Mouse (Mus musculus) heart, embryonic 10.5 days (tissue): ENCODE measurements around the gene Slc24a2. TPM values are rescaled to one million over a fixed set of nuclear protein-coding genes. Genes with fewer than 3 reads are reported as not detected.

ENCODE experiments used
- DNase-seq: peaks from one replicate; pipeline ENCODE4 v3.0.0-alpha.2; 2017; ENCODE audit warnings: low spot score
- H3K27ac ChIP-seq: fragments of 300-500 bp; sonication (generic); 2 replicates; pipeline ENCODE4 v1.5.1; 2016; ENCODE audit warnings: mild to moderate bottlenecking
- H3K27me3 ChIP-seq: fragments of 300-500 bp; sonication (generic); 2 replicates; pipeline ENCODE4 v1.6.1; 2016; ENCODE audit warnings: mild to moderate bottlenecking; ENCODE audit not compliant: poor library complexity, insufficient read depth, severe bottlenecking
- H3K36me3 ChIP-seq: fragments of 300-500 bp; sonication (generic); 2 replicates; pipeline ENCODE4 v1.6.1; 2016; ENCODE audit warnings: mild to moderate bottlenecking, moderate library complexity
- H3K4me1 ChIP-seq: fragments of 300-500 bp; sonication (generic); 2 replicates; pipeline ENCODE4 v1.6.1; 2016; ENCODE audit warnings: mild to moderate bottlenecking
- H3K4me3 ChIP-seq: fragments of 300-500 bp; sonication (generic); 2 replicates; pipeline ENCODE4 v1.5.1; 2016; ENCODE audit warnings: mild to moderate bottlenecking, moderate library complexity
- H3K9me3 ChIP-seq: fragments of 300-500 bp; sonication (generic); 2 replicates; pipeline ENCODE4 v1.6.1; 2016; ENCODE audit warnings: mild to moderate bottlenecking, moderate library complexity
- WGBS: fragments of 180-500 bp; shearing (Covaris S2); methylation state at CpG from one replicate; pipeline ENCODE4 v1.1.7; 2016; 5-methylcytosine and 5-hydroxymethylcytosine counted together
- polyA plus RNA-seq: library from polyadenylated mRNA; unstranded; fragments of >200 nt; fragmentation: Nextera tagmentation; extraction: Ambion mirVana; gene quantifications from 2 replicates; pipeline ENCODE4 v1.2.1, GENCODE M21; 2016

Slc24a2 gene
- polyA plus RNA-seq, 1 experiment from 2014 or later: 5.0 TPM

- WGBS: 87% methylated on average over 5 of the region's 5 CpGs
Observed at GRCm38 (mm10) chr4:87096186-87096585, 134.1 kb downstream of the Slc24a2 start.

GRCm38 (mm10) chr4:87093612-87094011 is 136.7 kb downstream of the Slc24a2 start:
- no peaks in the 10 kb centered on the region for H3K4me1 ChIP-seq
- H3K36me3 ChIP-seq: no peaks in the 10 kb centered on the region
- no peaks in the 10 kb centered on the region for H3K9me3 ChIP-seq
- H3K27me3 ChIP-seq: no peaks in the 10 kb centered on the region
- no peak overlapping the region for H3K4me3 ChIP-seq
- no peak overlapping the region for H3K27ac ChIP-seq
- no peak for DNase-seq
- 89% methylated on average over 3 of the region's 3 CpGs for WGBS

More at GRCm38 (mm10) chr4:87096186-87096585, 134.1 kb downstream of the Slc24a2 start:
- Histone ChIP-seq H3K27me3 (no peaks in the 10 kb centered on the region), H3K4me3 (no peak overlapping the region), H3K4me1 (peaks cover 6% of the 10 kb centered on the region), H3K27ac (no peak overlapping the region), H3K9me3 (no peaks in the 10 kb centered on the region), H3K36me3 (no peaks in the 10 kb centered on the region)
- DNase-seq: no peak

GRCm38 (mm10) chr4:87090841-87091240 is 139.4 kb downstream of the Slc24a2 start:
- DNase-seq: no peak
- no peaks in the 10 kb centered on the region for H3K9me3 ChIP-seq
- H3K27me3 ChIP-seq: no peaks in the 10 kb centered on the region
- no peaks in the 10 kb centered on the region for H3K36me3 ChIP-seq
- no peak overlapping the region for H3K27ac ChIP-seq
- no peak overlapping the region for H3K4me3 ChIP-seq
- peaks cover 6% of the 10 kb centered on the region; the same call in 1 of the 2 replicates for H3K4me1 ChIP-seq

GRCm38 (mm10) chr4:87088713-87089112 is 141.6 kb downstream of the Slc24a2 start:
- H3K9me3 ChIP-seq: no peaks in the 10 kb centered on the region
- 70% methylated on average over 6 of the region's 6 CpGs for WGBS
- no peaks in the 10 kb centered on the region for H3K36me3 ChIP-seq
- no peak overlapping the region for H3K27ac ChIP-seq
- H3K4me3 ChIP-seq: no peak overlapping the region
- no peaks in the 10 kb centered on the region for H3K27me3 ChIP-seq
- peaks cover 6% of the 10 kb centered on the region; the same call in 1 of the 2 replicates for H3K4me1 ChIP-seq
- DNase-seq: no peak

GRCm38 (mm10) chr4:87087597-87087996 is 142.7 kb downstream of the Slc24a2 start:
- H3K27me3 ChIP-seq: no peaks in the 10 kb centered on the region
- no peak for DNase-seq
- no peaks in the 10 kb centered on the region for H3K36me3 ChIP-seq
- H3K4me1 ChIP-seq: peaks cover 6% of the 10 kb centered on the region; the same call in 1 of the 2 replicates
- no peak overlapping the region for H3K27ac ChIP-seq
- WGBS: 87% methylated on average over 5 of the region's 5 CpGs
- H3K4me3 ChIP-seq: no peak overlapping the region
- H3K9me3 ChIP-seq: no peaks in the 10 kb centered on the region

GRCm38 (mm10) chr4:87086933-87087577 is 143.2 kb downstream of the Slc24a2 start:
- WGBS: 63% methylated on average over 11 of the region's 11 CpGs
- no peaks in the 10 kb centered on the region for H3K9me3 ChIP-seq
- no peak overlapping the region for H3K27ac ChIP-seq
- no peaks in the 10 kb centered on the region for H3K36me3 ChIP-seq
- no peak for DNase-seq
- H3K4me3 ChIP-seq: no peak overlapping the region
- no peaks in the 10 kb centered on the region for H3K27me3 ChIP-seq
- peaks cover 6% of the 10 kb centered on the region; the same call in 1 of the 2 replicates for H3K4me1 ChIP-seq

- H3K4me1 ChIP-seq: 0 out of 2 replicates have a peak, but pooled peaks cover 5% of the 10 kb centered on the region
- no peaks in the 10 kb centered on the region for H3K36me3 ChIP-seq
- no peaks in the 10 kb centered on the region for H3K9me3 ChIP-seq
- no peaks in the 10 kb centered on the region for H3K27me3 ChIP-seq
- H3K4me3 ChIP-seq: no peak overlapping the region
- H3K27ac ChIP-seq: no peak overlapping the region
- WGBS: 61% methylated on average over 6 of the region's 6 CpGs
- no peak for DNase-seq
Observed at GRCm38 (mm10) chr4:87081321-87081720, 149.0 kb downstream of the Slc24a2 start.

GRCm38 (mm10) chr4:87079305-87079704 is 151.0 kb downstream of the Slc24a2 start:
- Histone ChIP-seq H3K36me3 (no peaks in the 10 kb centered on the region), H3K4me3 (no peak overlapping the region), H3K4me1 (0 out of 2 replicates have a peak, but pooled peaks cover 5% of the 10 kb centered on the region), H3K27me3 (no peaks in the 10 kb centered on the region), H3K9me3 (no peaks in the 10 kb centered on the region), H3K27ac (no peak overlapping the region)
- 71% methylated on average over 4 of the region's 4 CpGs for WGBS
- no peak for DNase-seq

GRCm38 (mm10) chr4:87078726-87079125 is 151.6 kb downstream of the Slc24a2 start:
- no peak overlapping the region for H3K4me3 ChIP-seq
- WGBS: 62% methylated on average over 2 of the region's 2 CpGs
- no peaks in the 10 kb centered on the region for H3K36me3 ChIP-seq
- no peak for DNase-seq
- no peak overlapping the region for H3K27ac ChIP-seq
- no peaks in the 10 kb centered on the region for H3K9me3 ChIP-seq
- 0 out of 2 replicates have a peak, but pooled peaks cover 5% of the 10 kb centered on the region for H3K4me1 ChIP-seq
- no peaks in the 10 kb centered on the region for H3K27me3 ChIP-seq

GRCm38 (mm10) chr4:87075761-87076160 is 154.5 kb downstream of the Slc24a2 start:
- no peaks in the 10 kb centered on the region for H3K36me3 ChIP-seq
- H3K27ac ChIP-seq: no peak overlapping the region
- DNase-seq: no peak
- no peaks in the 10 kb centered on the region for H3K27me3 ChIP-seq
- H3K9me3 ChIP-seq: no peaks in the 10 kb centered on the region
- no peak overlapping the region for H3K4me3 ChIP-seq
- whole genome bisulfite sequencing: 55% methylated on average over 3 of the region's 3 CpGs
- H3K4me1 ChIP-seq: no peaks in the 10 kb centered on the region

- WGBS: 78% methylated on average over 3 of the region's 3 CpGs
- Histone ChIP-seq H3K27me3 (no peaks in the 10 kb centered on the region), H3K27ac (no peak overlapping the region), H3K4me3 (no peak overlapping the region), H3K4me1 (peaks cover 25% of the 10 kb centered on the region), H3K9me3 (no peaks in the 10 kb centered on the region), H3K36me3 (no peaks in the 10 kb centered on the region)
- no peak for DNase-seq
Observed at GRCm38 (mm10) chr4:87068121-87068520, 162.2 kb downstream of the Slc24a2 start.

GRCm38 (mm10) chr4:87065227-87065626 is 165.1 kb downstream of the Slc24a2 start:
- Histone ChIP-seq H3K27me3 (no peaks in the 10 kb centered on the region), H3K4me3 (no peak overlapping the region), H3K36me3 (no peaks in the 10 kb centered on the region), H3K27ac (peak overlapping the region; percentile 52; the same call in 1 of the 2 replicates), H3K9me3 (no peaks in the 10 kb centered on the region), H3K4me1 (peaks cover 21% of the 10 kb centered on the region)
- DNase-seq: no peak
- 56% methylated on average over 5 of the region's 5 CpGs for WGBS

- Histone ChIP-seq H3K27me3 (no peaks in the 10 kb centered on the region), H3K36me3 (no peaks in the 10 kb centered on the region), H3K9me3 (no peaks in the 10 kb centered on the region), H3K4me3 (no peak overlapping the region), H3K4me1 (peaks cover 14% of the 10 kb centered on the region; the same call in 1 of the 2 replicates), H3K27ac (no peak overlapping the region)
- no peak for DNase-seq
- WGBS: 72% methylated on average over 2 of the region's 2 CpGs
Observed at GRCm38 (mm10) chr4:87064561-87064960, 165.7 kb downstream of the Slc24a2 start.
